Mouse (Mus musculus) adrenal gland, adult 8-10 months (tissue): ENCODE data around the gene Sf3a3. TPM values are rescaled to one million over a fixed set of nuclear protein-coding genes. Genes with fewer than 3 reads are reported as not detected.

ENCODE experiments used
- microRNA-seq, 2 experiments: library from miRNA; unstranded; fragments of <30 nt; microRNA quantifications; one replicate each; pipeline ENCODE4 v1.2.0; 2022
- total RNA-seq, 4 experiments: library from RNA; stranded (reverse); gene quantifications; 2 replicates each; pipeline ENCODE4 v1.2.4; 2022

Gene Sf3a3
- total RNA-seq, 4 experiments from 2014 or later = 33.5 to 42.5 (median 37.2) TPM

Small RNA genes lying within 50 kb of the gene (microRNA-seq; reads per million reads assigned to microRNA genes)
- gene Gm24721 (0 reads per million in 2 experiments), gene Mir697 (0 reads per million in 2 experiments), gene Mir698 (0 reads per million in 2 experiments)

Other genes starting within 250 kb of the Sf3a3 start
- not detected for gene 3100002H09Rik, start 104.0 kb upstream of the Sf3a3 start, total RNA-seq
- gene Pou3f1, start 58.0 kb upstream of the Sf3a3 start, total RNA-seq = under 1 TPM; 0.06 to 0.15 (median 0.11) TPM
- gene Utp11, start 21.2 kb upstream of the Sf3a3 start, total RNA-seq = 10 to 100 TPM; 31.2 to 40.7 (median 34.4) TPM
- 10 to 100 TPM in 2 of 4 experiments, 1 to 10 TPM in 2; 5.5 to 12.8 (median 8.9) TPM for gene Fhl3, start 14.1 kb upstream of the Sf3a3 start, total RNA-seq
- 10 to 100 TPM; 24.9 to 36.2 (median 29.7) TPM for gene Inpp5b, start 27.1 kb downstream of the Sf3a3 start, total RNA-seq
- 10 to 100 TPM; 24.8 to 33.8 (median 28.5) TPM for gene Mtf1, start 87.3 kb downstream of the Sf3a3 start, total RNA-seq
- gene Yrdc, start 135.9 kb downstream of the Sf3a3 start, total RNA-seq = 10 to 100 TPM; 40.9 to 53.4 (median 43.2) TPM
- gene 1110065P20Rik, start 136.4 kb downstream of the Sf3a3 start, total RNA-seq = 10 to 100 TPM; 45.1 to 51.4 (median 49.2) TPM
- gene Maneal, start 147.4 kb downstream of the Sf3a3 start, total RNA-seq = 1 to 10 TPM; 6.4 to 7.2 (median 6.8) TPM
- gene Epha10, start 166.1 kb downstream of the Sf3a3 start, total RNA-seq = 1 to 10 TPM; 2.9 to 4.3 (median 3.8) TPM
- gene 9930104L06Rik, start 222.3 kb downstream of the Sf3a3 start, total RNA-seq = 10 to 100 TPM; 13.8 to 22.7 (median 21.0) TPM
- 1 to 10 TPM; 1.9 to 3.2 (median 2.2) TPM for gene Cdca8, start 224.5 kb downstream of the Sf3a3 start, total RNA-seq